Mouse (Mus musculus): ENCODE measurements around the gene Wdr86. TPM values are rescaled to one million over a fixed set of nuclear protein-coding genes. Genes with fewer than 3 reads are reported as not detected.
"Not testable (repeated sequence)": the region's sequence is repeated elsewhere in the genome, so short reads cannot be mapped to it uniquely, and the experiment has no call there.

Gene Wdr86
- polyA plus RNA-seq, 1 experiment from 2014 or later, result 21.8 TPM

GRCm38 (mm10) chr5:24709962-24710361 lies 20.6 kb downstream of the Wdr86 start:
- WGBS, result 57% methylated on average over 2 of the region's 2 CpGs
- Histone ChIP-seq H3K4me2 (ENCODE audit: low read depth, low read length) (no peak overlapping the region), H3K4me1 (ENCODE audit: control insufficient read depth, insufficient read depth, low read length) (no peaks in the 10 kb centered on the region), H3K27me3 (replicated peaks; ENCODE audit: control insufficient read depth, insufficient read depth, low read length) (no peaks in the 10 kb centered on the region), H3K27ac (replicated peaks; ENCODE audit: low read depth, low read length) (no peak overlapping the region), H3K9me3 (ENCODE audit: control insufficient read depth, low read length) (peaks cover 9% of the 10 kb centered on the region; the same call in 1 of the 2 replicates), H3K36me3 (ENCODE audit: control insufficient read depth, insufficient read depth, low read length) (peaks cover 99% of the 10 kb centered on the region), H3K4me3 (ENCODE audit: low read depth, low read length) (no peak overlapping the region), H3K9ac (ENCODE audit: low read depth, low read length) (no peak overlapping the region)
- DNase-seq (ENCODE audit: low spot score) (no peak), ATAC-seq (ENCODE audit: low read depth) (no peak)

DNA sequence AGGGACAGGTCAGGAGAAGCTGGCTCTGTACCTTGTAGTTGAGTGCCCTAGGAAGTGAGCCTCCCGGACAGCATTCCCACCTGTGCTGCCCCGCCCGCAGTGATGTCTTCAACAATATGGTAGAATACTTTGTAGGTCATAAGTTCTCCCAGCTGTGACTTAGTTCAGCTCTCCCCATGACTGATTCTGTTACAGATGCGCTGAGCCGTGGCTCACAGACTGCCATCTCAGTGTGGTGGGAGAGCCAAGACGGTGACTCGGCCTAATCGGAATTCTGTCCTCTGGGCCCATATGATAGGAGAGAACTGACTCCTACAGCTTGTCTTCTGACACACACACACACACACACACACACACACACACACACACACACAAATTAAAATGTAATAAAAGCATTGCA lies 25.9 kb downstream of the Wdr86 start:
- no peaks in the 10 kb centered on the region for H3K4me1 ChIP-seq (ENCODE audit: control insufficient read depth, insufficient read depth, low read length)
- no peak overlapping the region for H3K9ac ChIP-seq (ENCODE audit: low read depth, low read length)
- no peak overlapping the region for H3K4me3 ChIP-seq (ENCODE audit: low read depth, low read length)
- no peak overlapping the region for H3K4me2 ChIP-seq (ENCODE audit: low read depth, low read length)
- 89% methylated on average over 8 of the region's 8 CpGs for WGBS
- H3K9me3 ChIP-seq (ENCODE audit: control insufficient read depth, low read length), result no peaks in the 10 kb centered on the region
- DNase-seq (ENCODE audit: low spot score), result no peak
- H3K27me3 ChIP-seq (replicated peaks; ENCODE audit: control insufficient read depth, insufficient read depth, low read length), result no peaks in the 10 kb centered on the region
- no peak for ATAC-seq (ENCODE audit: low read depth)
- H3K27ac ChIP-seq (replicated peaks; ENCODE audit: low read depth, low read length), result no peak overlapping the region
- peaks cover 99% of the 10 kb centered on the region for H3K36me3 ChIP-seq (ENCODE audit: control insufficient read depth, insufficient read depth, low read length)

DNA sequence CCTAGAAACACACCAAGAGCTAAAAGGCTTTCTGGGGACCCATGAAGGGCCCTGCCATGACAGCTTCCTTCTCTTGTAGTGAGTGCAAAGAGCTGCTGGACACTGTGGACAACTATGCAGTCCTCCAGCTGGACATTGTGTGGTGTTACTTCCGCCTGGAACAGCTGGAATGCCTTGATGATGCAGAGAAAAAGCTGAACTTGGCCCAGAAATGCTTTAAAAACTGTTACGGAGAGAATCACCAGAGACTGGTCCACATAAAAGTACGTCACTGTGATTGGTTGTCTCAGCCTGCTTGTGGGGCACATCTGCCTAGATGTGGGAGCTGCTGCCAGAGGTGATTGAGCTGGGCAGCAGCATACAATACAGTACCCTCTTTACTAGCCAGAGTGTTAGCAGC lies 29.3 kb downstream of the Wdr86 start:
- Histone ChIP-seq H3K4me1 (ENCODE audit: control insufficient read depth, insufficient read depth, low read length) (no peaks in the 10 kb centered on the region), H3K9ac (ENCODE audit: low read depth, low read length) (no peak overlapping the region), H3K4me2 (ENCODE audit: low read depth, low read length) (no peak overlapping the region), H3K9me3 (ENCODE audit: control insufficient read depth, low read length) (no peaks in the 10 kb centered on the region), H3K4me3 (ENCODE audit: low read depth, low read length) (no peak overlapping the region), H3K27me3 (replicated peaks; ENCODE audit: control insufficient read depth, insufficient read depth, low read length) (no peaks in the 10 kb centered on the region), H3K36me3 (ENCODE audit: control insufficient read depth, insufficient read depth, low read length) (peaks cover 96% of the 10 kb centered on the region), H3K27ac (replicated peaks; ENCODE audit: low read depth, low read length) (no peak overlapping the region)
- DNase-seq (ENCODE audit: low spot score), result no peak
- 92% methylated on average over 3 of the region's 3 CpGs for WGBS
- ATAC-seq (ENCODE audit: low read depth), result no peak

- Histone ChIP-seq H3K27me3 (replicated peaks; ENCODE audit: control insufficient read depth, insufficient read depth, low read length) (no peaks in the 10 kb centered on the region), H3K4me2 (ENCODE audit: low read depth, low read length) (no peak overlapping the region), H3K27ac (replicated peaks; ENCODE audit: low read depth, low read length) (no peak overlapping the region), H3K9me3 (ENCODE audit: control insufficient read depth, low read length) (no peaks in the 10 kb centered on the region), H3K4me1 (ENCODE audit: control insufficient read depth, insufficient read depth, low read length) (no peaks in the 10 kb centered on the region), H3K9ac (ENCODE audit: low read depth, low read length) (no peak overlapping the region), H3K4me3 (ENCODE audit: low read depth, low read length) (no peak overlapping the region), H3K36me3 (ENCODE audit: control insufficient read depth, insufficient read depth, low read length) (peaks cover 94% of the 10 kb centered on the region)
- ATAC-seq (ENCODE audit: low read depth), result no peak
- DNase-seq (ENCODE audit: low spot score), result no peak
- 68% methylated on average over 3 of the region's 3 CpGs for WGBS
Measured at GRCm38 (mm10) chr5:24696704-24697103, 33.8 kb downstream of the Wdr86 start.

DNA sequence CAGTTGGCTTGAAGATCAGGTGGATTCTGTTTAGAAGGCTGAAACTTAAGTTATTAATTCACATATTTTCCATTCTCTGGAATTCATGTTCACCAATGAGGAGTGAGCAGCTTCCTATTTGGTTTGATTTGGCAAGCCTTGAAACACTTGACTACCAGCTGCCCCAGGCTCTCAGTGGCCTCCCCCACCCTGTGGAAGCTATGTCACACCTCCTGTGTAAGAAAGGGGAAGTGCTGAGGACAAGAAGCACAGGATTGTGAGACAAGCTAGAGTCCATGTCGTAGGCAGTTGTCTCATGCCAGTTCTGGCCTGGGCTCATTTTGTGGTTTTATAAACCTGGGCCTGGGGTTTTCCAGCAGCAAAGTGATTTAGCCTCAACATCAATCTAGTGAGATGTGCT lies 42.8 kb downstream of the Wdr86 start:
- H3K4me1 ChIP-seq (ENCODE audit: control insufficient read depth, insufficient read depth, low read length), result no peaks in the 10 kb centered on the region
- H3K4me2 ChIP-seq (ENCODE audit: low read depth, low read length), result no peak overlapping the region
- peak; percentile 11 for DNase-seq (ENCODE audit: low spot score)
- H3K9ac ChIP-seq (ENCODE audit: low read depth, low read length), result no peak overlapping the region
- no peak for ATAC-seq (ENCODE audit: low read depth)
- WGBS, result 77% methylated on average over 1 of the region's 1 CpGs
- peaks cover 33% of the 10 kb centered on the region for H3K36me3 ChIP-seq (ENCODE audit: control insufficient read depth, insufficient read depth, low read length)
- H3K27me3 ChIP-seq (replicated peaks; ENCODE audit: control insufficient read depth, insufficient read depth, low read length), result no peaks in the 10 kb centered on the region
- H3K4me3 ChIP-seq (ENCODE audit: low read depth, low read length), result no peak overlapping the region
- H3K27ac ChIP-seq (replicated peaks; ENCODE audit: low read depth, low read length), result no peak overlapping the region
- no peaks in the 10 kb centered on the region for H3K9me3 ChIP-seq (ENCODE audit: control insufficient read depth, low read length)

- Histone ChIP-seq H3K36me3 (ENCODE audit: control insufficient read depth, insufficient read depth, low read length) (peaks cover 26% of the 10 kb centered on the region), H3K4me3 (ENCODE audit: low read depth, low read length) (peak overlapping the region; percentile 98), H3K9ac (ENCODE audit: low read depth, low read length) (peak overlapping the region; percentile 91), H3K4me2 (ENCODE audit: low read depth, low read length) (peak overlapping the region; percentile 55)
- not testable (repeated sequence) for H3K27ac ChIP-seq (replicated peaks; ENCODE audit: low read depth, low read length); ATAC-seq (ENCODE audit: low read depth); H3K4me1 ChIP-seq (ENCODE audit: control insufficient read depth, insufficient read depth, low read length); H3K9me3 ChIP-seq (ENCODE audit: control insufficient read depth, low read length); DNase-seq (ENCODE audit: low spot score); H3K27me3 ChIP-seq (replicated peaks; ENCODE audit: control insufficient read depth, insufficient read depth, low read length)
- 78% methylated on average over 16 of the region's 16 CpGs for WGBS
Measured at GRCm38 (mm10) chr5:24686671-24687420, 43.7 kb downstream of the Wdr86 start.

DNA sequence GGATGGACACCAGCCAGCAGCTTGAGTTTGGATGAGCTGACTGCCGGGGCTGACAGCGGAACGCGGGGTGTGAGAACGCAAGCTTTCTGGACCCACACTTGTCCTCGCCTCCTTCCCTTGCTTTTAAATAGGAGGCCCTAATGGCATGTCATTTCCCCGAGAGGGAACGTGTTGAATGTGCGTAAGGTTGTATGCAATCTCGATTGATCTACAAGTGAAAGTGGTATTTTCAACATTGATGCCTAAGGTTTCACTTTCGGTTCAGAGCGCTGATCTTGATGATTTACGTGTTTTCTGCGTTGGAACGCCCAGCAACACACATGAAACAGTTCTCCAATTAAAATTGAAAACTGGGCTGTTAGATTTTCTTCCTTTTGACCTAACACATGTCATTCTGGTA lies 44.4 kb downstream of the Wdr86 start:
- Histone ChIP-seq H3K36me3 (ENCODE audit: control insufficient read depth, insufficient read depth, low read length) (peaks cover 19% of the 10 kb centered on the region), H3K4me2 (ENCODE audit: low read depth, low read length) (peak overlapping the region; percentile 55), H3K27ac (replicated peaks; ENCODE audit: low read depth, low read length) (peak overlapping the region; percentile 94), H3K4me1 (ENCODE audit: control insufficient read depth, insufficient read depth, low read length) (no peaks in the 10 kb centered on the region), H3K9me3 (ENCODE audit: control insufficient read depth, low read length) (no peaks in the 10 kb centered on the region), H3K4me3 (ENCODE audit: low read depth, low read length) (peak overlapping the region; percentile 98), H3K9ac (ENCODE audit: low read depth, low read length) (peak overlapping the region; percentile 91), H3K27me3 (replicated peaks; ENCODE audit: control insufficient read depth, insufficient read depth, low read length) (no peaks in the 10 kb centered on the region)
- DNase-seq (ENCODE audit: low spot score), result peak; percentile 51
- WGBS, result under 1% methylated on average over 15 of the region's 15 CpGs
- ATAC-seq (ENCODE audit: low read depth), result no peak

DNA sequence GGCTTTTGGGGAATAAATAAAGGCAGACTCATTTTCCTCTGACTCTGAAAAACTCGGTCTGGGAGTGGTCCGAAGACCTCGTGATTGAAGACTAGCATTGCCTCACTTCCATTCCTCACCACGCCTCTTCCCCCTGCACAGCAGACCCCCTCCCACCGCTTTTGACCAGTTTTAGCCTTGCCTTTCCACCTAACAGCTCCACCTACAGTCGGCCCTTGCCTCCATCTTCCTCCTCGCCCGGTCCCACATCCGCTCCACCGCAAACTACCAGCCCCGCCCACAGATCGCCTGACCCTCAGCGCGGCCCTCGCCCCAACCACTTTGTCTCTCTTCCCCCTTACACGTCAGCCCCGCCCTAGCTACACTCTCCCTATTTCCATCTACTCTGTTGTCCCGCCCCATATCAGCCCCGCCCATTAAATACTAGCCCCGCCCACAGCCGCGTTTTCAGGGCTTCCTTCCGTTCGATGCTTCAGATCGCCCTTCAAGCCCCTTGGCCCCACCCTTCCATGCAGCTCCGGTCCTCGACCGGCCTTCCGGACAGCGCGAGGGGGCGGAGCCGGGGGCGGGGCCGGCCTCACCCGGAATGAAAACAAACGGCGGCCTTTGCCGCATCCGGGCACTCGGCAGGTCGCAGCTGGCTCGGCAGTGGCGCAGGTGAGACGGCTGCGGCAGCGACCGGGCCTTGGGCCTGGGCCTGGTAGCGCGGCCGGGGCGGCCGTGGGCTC lies 45.0 kb downstream of the Wdr86 start, which contains the start of gene Nub1:
Gene Nub1 (plus strand): TSS at position 167 of the 728 bp plus-strand sequence.
- ATAC-seq (ENCODE audit: low read depth) (peak; percentile 96), DNase-seq (ENCODE audit: low spot score) (peak; percentile 99)
- H3K27me3 ChIP-seq (replicated peaks; ENCODE audit: control insufficient read depth, insufficient read depth, low read length), result no peaks in the 10 kb centered on the region

More for the DNA sequence above, 45.0 kb downstream of the Wdr86 start, which contains the start of gene Nub1:
- Histone ChIP-seq H3K9me3 (ENCODE audit: control insufficient read depth, low read length) (no peaks in the 10 kb centered on the region), H3K36me3 (ENCODE audit: control insufficient read depth, insufficient read depth, low read length) (peaks cover 13% of the 10 kb centered on the region), H3K9ac (ENCODE audit: low read depth, low read length) (peak within 1 kb of the TSS; percentile 91), H3K4me3 (ENCODE audit: low read depth, low read length) (peak within 1 kb of the TSS; percentile 98), H3K4me1 (ENCODE audit: control insufficient read depth, insufficient read depth, low read length) (no peaks in the 10 kb centered on the region), H3K27ac (replicated peaks; ENCODE audit: low read depth, low read length) (peak within 1 kb of the TSS; percentile 94), H3K4me2 (ENCODE audit: low read depth, low read length) (peak within 1 kb of the TSS; percentile 62)
- WGBS, result under 1% methylated on average over 44 of the region's 53 CpGs

All from embryonic facial prominence, embryonic 14.5 days (tissue).